Mouse (Mus musculus) kidney, postnatal 0 days (tissue): ENCODE measurements around the gene Phpt1. TPM values are rescaled to one million over a fixed set of nuclear protein-coding genes. Genes with fewer than 3 reads are reported as not detected.

Experiments used
- ATAC-seq: fragments of 200-750 bp; cut with Nextera tagmentation; replicated peaks from 2 replicates; pipeline ENCODE4 v1.8.0; 2017; ENCODE audit warnings: low read depth, moderate number of reproducible peaks, moderate TSS enrichment, moderate library complexity; ENCODE audit not compliant: low FRiP score
- DNase-seq: peaks from one replicate; pipeline ENCODE4 v3.0.0-alpha.2; 2016; ENCODE audit warnings: low spot score
- H3K27ac ChIP-seq: fragments of 300-500 bp; sonication (generic); 2 replicates; pipeline ENCODE4 v1.5.1; 2014; ENCODE audit warnings: mild to moderate bottlenecking
- H3K27me3 ChIP-seq: fragments of 300-500 bp; sonication (generic); 2 replicates; pipeline ENCODE4 v1.6.1; 2014; ENCODE audit warnings: low read length, mixed read lengths; ENCODE audit not compliant: insufficient read depth
- H3K36me3 ChIP-seq: fragments of 300-500 bp; sonication (generic); 2 replicates; pipeline ENCODE4 v1.6.1; 2014; ENCODE audit warnings: low read length, mixed read lengths; ENCODE audit not compliant: insufficient read depth
- H3K4me1 ChIP-seq: fragments of 300-500 bp; sonication (generic); replicated peaks from 2 replicates; pipeline ENCODE4 v1.6.1; 2014; ENCODE audit warnings: antibody characterized with exemption, low read length, mixed read lengths; ENCODE audit not compliant: insufficient read depth
- H3K4me2 ChIP-seq: fragments of 300-500 bp; sonication (generic); 2 replicates; pipeline ENCODE4 v1.6.1; 2014; ENCODE audit warnings: mild to moderate bottlenecking, low read length, moderate library complexity, mixed read lengths
- H3K4me3 ChIP-seq: fragments of 300-500 bp; sonication (generic); replicated peaks from 2 replicates; pipeline ENCODE4 v1.5.1; 2014; ENCODE audit warnings: low read depth, low read length
- H3K9ac ChIP-seq: fragments of 300-500 bp; sonication (generic); 2 replicates; pipeline ENCODE4 v1.6.1; 2014; ENCODE audit warnings: low read depth, low read length
- H3K9me3 ChIP-seq: fragments of 300-500 bp; sonication (generic); replicated peaks from 2 replicates; pipeline ENCODE4 v1.6.1; 2016; ENCODE audit warnings: low read length, inconsistent platforms, mixed read lengths
- CTCF ChIP-seq: IDR thresholded peaks from 2 replicates; pipeline ENCODE4 v1.5.1; 2016; ENCODE audit warnings: antibody characterized with exemption, low read depth, mild to moderate bottlenecking, moderate library complexity
- WGBS: fragments of 180-500 bp; shearing (Covaris S2); extraction: QIAGEN DNeasy Blood & Tissue Kit; methylation state at CpG from one replicate; pipeline ENCODE4 v1.1.7; 2014; 5-methylcytosine and 5-hydroxymethylcytosine counted together
- polyA plus RNA-seq: library from polyadenylated mRNA; unstranded; fragments of >200 nt; fragmentation: Nextera tagmentation; extraction: Ambion mirVana; gene quantifications from 2 replicates; pipeline ENCODE4 v1.2.1, GENCODE M21; 2015

Gene Phpt1
- polyA plus RNA-seq, 1 experiment from 2014 or later, result 197 TPM

GRCm38 (mm10) chr2:25596765-25597510 lies 21.9 kb upstream of the Phpt1 start:
- WGBS, result 88% methylated on average over 5 of the region's 5 CpGs
- no peak overlapping the region for H3K4me2 ChIP-seq
- no peaks in the 10 kb centered on the region for H3K27me3 ChIP-seq
- DNase-seq, result no peak
- no peak overlapping the region for H3K9ac ChIP-seq
- no peak overlapping the region for H3K4me3 ChIP-seq
- no peaks in the 10 kb centered on the region for H3K9me3 ChIP-seq
- no peak overlapping the region for H3K27ac ChIP-seq
- H3K36me3 ChIP-seq, result peaks cover 85% of the 10 kb centered on the region
- H3K4me1 ChIP-seq, result no peaks in the 10 kb centered on the region
- no peak for ATAC-seq
- no peak for TF ChIP-seq CTCF

GRCm38 (mm10) chr2:25591863-25592262 lies 16.8 kb upstream of the Phpt1 start:
- Histone ChIP-seq H3K36me3 (peaks cover 65% of the 10 kb centered on the region), H3K9ac (no peak overlapping the region), H3K27me3 (no peaks in the 10 kb centered on the region), H3K4me1 (no peaks in the 10 kb centered on the region), H3K9me3 (no peaks in the 10 kb centered on the region), H3K4me2 (no peak overlapping the region), H3K4me3 (no peak overlapping the region), H3K27ac (no peak overlapping the region)
- DNase-seq (no peak), ATAC-seq (no peak; the same call in 1 of the 2 replicates)
- peak; percentile 66 for TF ChIP-seq CTCF
- WGBS, result 77% methylated on average over 2 of the region's 2 CpGs

GRCm38 (mm10) chr2:25588227-25588907 lies 13.3 kb upstream of the Phpt1 start:
- H3K9me3 ChIP-seq, result no peaks in the 10 kb centered on the region
- H3K9ac ChIP-seq, result no peak overlapping the region
- WGBS, result 95% methylated on average over 8 of the region's 8 CpGs
- no peak overlapping the region for H3K4me2 ChIP-seq
- TF ChIP-seq CTCF, result no peak
- no peak overlapping the region for H3K27ac ChIP-seq
- ATAC-seq (no peak), DNase-seq (no peak)
- no peaks in the 10 kb centered on the region for H3K27me3 ChIP-seq
- H3K36me3 ChIP-seq, result peaks cover 56% of the 10 kb centered on the region
- H3K4me3 ChIP-seq, result no peak overlapping the region
- no peaks in the 10 kb centered on the region for H3K4me1 ChIP-seq

DNA sequence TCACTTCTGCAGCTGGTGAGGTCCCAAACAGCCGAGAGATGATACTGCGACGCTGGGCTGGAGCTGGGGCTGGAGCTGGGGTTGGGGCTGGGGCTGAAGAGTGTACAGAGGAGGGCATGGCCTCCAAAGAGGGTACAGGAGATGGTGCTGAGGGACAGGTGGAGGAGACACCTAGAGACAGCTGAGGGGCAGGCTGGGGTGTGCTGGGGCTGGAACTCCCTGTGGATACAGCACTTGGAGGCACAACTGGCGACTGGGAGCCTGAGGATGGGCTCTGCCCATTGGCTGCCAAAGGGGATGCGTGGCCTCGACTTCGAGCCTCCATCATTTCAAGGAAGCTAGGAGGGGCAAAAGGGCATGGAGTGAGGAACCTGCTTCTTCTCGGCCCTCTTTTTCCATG lies 12.3 kb upstream of the Phpt1 start:
- H3K4me1 ChIP-seq, result no peaks in the 10 kb centered on the region
- no peaks in the 10 kb centered on the region for H3K27me3 ChIP-seq
- 87% methylated on average over 8 of the region's 8 CpGs for WGBS
- no peak for ATAC-seq
- no peak overlapping the region for H3K4me2 ChIP-seq
- peaks cover 48% of the 10 kb centered on the region for H3K36me3 ChIP-seq
- H3K9me3 ChIP-seq, result no peaks in the 10 kb centered on the region
- H3K27ac ChIP-seq, result no peak overlapping the region
- H3K9ac ChIP-seq, result no peak overlapping the region
- no peak for TF ChIP-seq CTCF
- H3K4me3 ChIP-seq, result no peak overlapping the region
- no peak for DNase-seq

GRCm38 (mm10) chr2:25585601-25586000 lies 10.6 kb upstream of the Phpt1 start:
- peaks cover 42% of the 10 kb centered on the region for H3K36me3 ChIP-seq
- DNase-seq (no peak), ATAC-seq (no peak)
- peaks cover 6% of the 10 kb centered on the region; the same call in 1 of the 2 replicates for H3K27me3 ChIP-seq
- H3K4me1 ChIP-seq, result peaks cover 11% of the 10 kb centered on the region
- TF ChIP-seq CTCF, result no peak
- WGBS, result 76% methylated on average over 3 of the region's 3 CpGs
- no peak overlapping the region for H3K4me3 ChIP-seq
- no peak overlapping the region for H3K9ac ChIP-seq
- H3K9me3 ChIP-seq, result no peaks in the 10 kb centered on the region
- no peak overlapping the region for H3K4me2 ChIP-seq
- H3K27ac ChIP-seq, result no peak overlapping the region

DNA sequence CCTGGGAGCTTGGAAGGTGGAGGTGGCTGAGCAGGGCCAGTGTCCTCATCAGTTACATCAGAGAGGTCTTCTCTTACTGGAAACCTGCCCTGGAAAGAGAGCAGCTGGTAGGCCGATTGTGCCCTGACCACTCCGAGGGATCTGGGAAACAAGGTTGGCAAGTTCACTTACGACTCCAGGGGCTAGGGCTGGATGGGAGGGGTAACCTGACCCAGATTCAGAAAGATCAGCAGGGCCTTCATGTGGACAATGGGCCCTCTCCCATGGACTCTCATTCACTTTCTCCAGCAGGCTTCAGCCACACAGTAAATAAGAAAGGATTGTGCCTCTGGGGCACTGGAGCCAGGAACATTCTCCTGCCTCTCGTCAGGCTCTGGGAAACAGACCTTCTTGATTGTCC lies 9.8 kb upstream of the Phpt1 start:
- H3K9ac ChIP-seq, result no peak overlapping the region
- H3K4me3 ChIP-seq, result no peak overlapping the region
- peaks cover 14% of the 10 kb centered on the region; the same call in 1 of the 2 replicates for H3K27me3 ChIP-seq
- H3K9me3 ChIP-seq, result no peaks in the 10 kb centered on the region
- TF ChIP-seq CTCF, result no peak
- DNase-seq (no peak), ATAC-seq (no peak)
- H3K4me1 ChIP-seq, result peaks cover 11% of the 10 kb centered on the region
- H3K36me3 ChIP-seq, result peaks cover 37% of the 10 kb centered on the region
- H3K27ac ChIP-seq, result no peak overlapping the region
- no peak overlapping the region for H3K4me2 ChIP-seq
- WGBS, result 73% methylated on average over 4 of the region's 4 CpGs
